Mouse (Mus musculus) hindbrain, embryonic 15.5 days (tissue): Measurements from ENCODE around the gene Myh11. TPM values are rescaled to one million over a fixed set of nuclear protein-coding genes. Genes with fewer than 3 reads are reported as not detected.

ENCODE experiments used
- ATAC-seq: fragments of 200-750 bp; cut with Nextera tagmentation; 2 replicates; pipeline ENCODE4 v1.8.0; 2017; ENCODE audit warnings: low read depth, moderate number of reproducible peaks, moderate TSS enrichment; ENCODE audit not compliant: low FRiP score
- H3K27ac ChIP-seq: fragments of 300-500 bp; sonication (generic); replicated peaks from 2 replicates; pipeline ENCODE4 v1.5.1; 2015; ENCODE audit warnings: mild to moderate bottlenecking, inconsistent platforms
- H3K27me3 ChIP-seq: fragments of 300-500 bp; sonication (generic); 2 replicates; pipeline ENCODE4 v1.6.1; 2015; ENCODE audit warnings: control low read depth, inconsistent platforms
- H3K36me3 ChIP-seq: fragments of 300-500 bp; sonication (generic); 2 replicates; pipeline ENCODE4 v1.6.1; 2015; ENCODE audit warnings: control low read depth, inconsistent platforms
- H3K4me1 ChIP-seq: fragments of 300-500 bp; sonication (generic); replicated peaks from 2 replicates; pipeline ENCODE4 v1.6.1; 2015; ENCODE audit warnings: control low read depth, inconsistent platforms
- H3K4me2 ChIP-seq: fragments of 300-500 bp; sonication (generic); 2 replicates; pipeline ENCODE4 v1.6.1; 2015; ENCODE audit warnings: moderate library complexity, mild to moderate bottlenecking, inconsistent platforms
- H3K4me3 ChIP-seq: fragments of 300-500 bp; sonication (generic); 2 replicates; pipeline ENCODE4 v1.5.1; 2015; ENCODE audit warnings: mild to moderate bottlenecking, inconsistent platforms
- H3K9ac ChIP-seq: fragments of 300-500 bp; sonication (generic); 2 replicates; pipeline ENCODE4 v1.6.1; 2015; ENCODE audit warnings: inconsistent platforms
- H3K9me3 ChIP-seq: fragments of 300-500 bp; sonication (generic); 2 replicates; pipeline ENCODE4 v1.6.1; 2016; ENCODE audit warnings: control low read depth, inconsistent platforms
- WGBS: fragments of 180-500 bp; shearing (Covaris S2); methylation state at CpG from one replicate; pipeline ENCODE4 v1.1.7; 2015; 5-methylcytosine and 5-hydroxymethylcytosine counted together
- polyA plus RNA-seq: library from polyadenylated mRNA; unstranded; fragments of >200 nt; fragmentation: Nextera tagmentation; extraction: Ambion mirVana; gene quantifications from 2 replicates; pipeline ENCODE4 v1.2.1, GENCODE M21; 2015

Myh11 gene
- 0.82 and 0.98 TPM in 2 replicates for polyA plus RNA-seq

DNA sequence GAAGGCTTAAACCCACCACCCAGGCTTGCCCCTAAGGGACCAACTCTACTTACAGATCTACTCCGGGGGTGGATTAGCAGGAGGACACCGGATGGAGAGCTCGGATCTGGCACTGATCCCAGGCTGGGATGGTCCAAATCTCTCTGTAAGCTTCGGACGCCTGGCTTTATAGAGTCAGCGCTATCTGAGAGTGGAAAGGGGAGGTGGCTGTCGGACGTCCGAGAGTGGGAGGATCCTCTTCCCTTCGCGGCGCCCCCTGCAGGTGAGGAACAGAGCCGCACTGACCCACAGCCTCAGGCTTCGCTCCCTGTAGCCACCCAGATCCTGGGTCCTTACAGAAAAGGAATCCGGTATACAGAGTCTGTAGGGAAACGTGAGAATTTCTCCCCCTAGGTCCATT lies at the start of gene Myh11:
TSS of gene Myh11 (minus strand) at position 150 of the 400 bp plus-strand sequence.
- Histone ChIP-seq H3K27me3 (0 out of 2 replicates have a peak, but pooled peaks cover 12% of the 10 kb centered on the region), H3K27ac (no peak within 1 kb of the TSS), H3K4me1 (peaks cover 20% of the 10 kb centered on the region), H3K9ac (peak within 1 kb of the TSS; percentile 21), H3K4me2 (peak within 1 kb of the TSS; percentile 60), H3K9me3 (no peaks in the 10 kb centered on the region), H3K4me3 (peak within 1 kb of the TSS; percentile 31), H3K36me3 (no peaks in the 10 kb centered on the region)
- WGBS = 2% methylated on average over 16 of the region's 16 CpGs
- peak; percentile 47; the same call in 1 of the 2 replicates for ATAC-seq

DNA sequence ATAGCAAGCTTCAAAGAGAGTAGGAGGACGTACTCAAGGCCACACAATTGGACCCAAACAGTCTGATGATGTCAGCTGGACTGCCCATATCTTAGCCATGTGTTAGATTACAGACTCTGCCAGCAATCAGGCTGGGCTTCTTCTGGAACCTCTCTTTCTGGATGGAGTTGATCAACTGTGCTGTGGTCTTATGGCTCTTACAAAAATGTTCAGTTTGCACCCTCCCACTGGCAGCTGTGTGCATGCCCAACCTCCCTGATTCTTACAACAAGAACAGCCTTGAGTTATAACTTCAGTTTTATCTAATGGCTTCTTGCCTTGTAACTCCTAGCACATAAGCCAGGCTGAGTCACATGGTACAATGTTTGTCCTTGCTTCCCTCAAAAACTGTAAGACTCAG lies 37.0 kb upstream of the Myh11 start:
- ATAC-seq = no peak
- Histone ChIP-seq H3K4me2 (no peak overlapping the region), H3K27me3 (0 out of 2 replicates have a peak, but pooled peaks cover 2% of the 10 kb centered on the region), H3K27ac (no peak overlapping the region), H3K9me3 (no peaks in the 10 kb centered on the region), H3K4me1 (no peaks in the 10 kb centered on the region), H3K36me3 (no peaks in the 10 kb centered on the region), H3K4me3 (no peak overlapping the region), H3K9ac (no peak overlapping the region)
- WGBS = 72% methylated on average over 1 of the region's 1 CpGs

DNA sequence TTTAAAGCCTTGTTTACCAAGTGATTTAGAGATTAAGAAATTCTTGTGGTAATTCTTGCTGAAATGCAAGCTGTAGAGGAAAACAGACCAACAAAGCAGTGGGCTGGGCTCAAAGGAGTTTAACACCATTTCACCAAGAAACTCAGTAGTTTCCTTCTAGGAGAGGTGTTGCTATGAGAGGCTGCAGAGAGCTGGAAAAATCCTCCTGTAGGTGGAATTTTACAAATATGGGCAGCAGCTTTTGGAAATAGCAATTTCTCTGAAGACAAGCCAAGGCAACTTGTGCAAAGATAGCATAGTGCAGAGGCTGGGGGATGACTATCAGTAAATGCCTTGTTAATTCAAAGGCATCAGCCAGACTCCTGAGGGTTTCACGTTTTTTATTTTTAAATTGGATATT lies 29.3 kb upstream of the Myh11 start:
- H3K4me1 ChIP-seq = peaks cover 15% of the 10 kb centered on the region
- no peak overlapping the region for H3K9ac ChIP-seq
- H3K4me3 ChIP-seq = no peak overlapping the region
- WGBS = 68% methylated on average over 1 of the region's 1 CpGs
- H3K27ac ChIP-seq = no peak overlapping the region
- no peak overlapping the region for H3K4me2 ChIP-seq
- no peaks in the 10 kb centered on the region for H3K9me3 ChIP-seq
- no peaks in the 10 kb centered on the region for H3K36me3 ChIP-seq
- H3K27me3 ChIP-seq = 0 out of 2 replicates have a peak, but pooled peaks cover 3% of the 10 kb centered on the region
- no peak for ATAC-seq

DNA sequence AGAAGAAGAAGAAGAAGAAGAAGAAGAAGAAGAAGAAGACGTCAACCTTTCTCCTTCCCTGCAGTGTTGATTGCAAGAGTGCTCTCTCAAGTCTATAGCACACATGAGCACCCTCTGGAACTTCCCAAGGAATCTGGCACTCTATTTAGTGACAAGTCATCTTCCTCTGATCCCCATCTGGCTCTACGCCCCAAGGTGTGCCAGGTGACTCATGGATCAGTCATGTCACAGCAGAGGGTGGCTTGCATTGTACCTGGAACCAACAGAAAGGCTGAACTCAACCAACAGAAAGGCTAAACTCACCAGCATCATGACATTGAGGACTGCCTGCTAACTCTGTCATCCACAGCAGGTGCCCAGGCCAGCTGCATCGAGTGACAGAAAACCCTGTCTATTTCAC lies 28.5 kb upstream of the Myh11 start:
- no peak for ATAC-seq
- no peaks in the 10 kb centered on the region for H3K36me3 ChIP-seq
- 0 out of 2 replicates have a peak, but pooled peaks cover 3% of the 10 kb centered on the region for H3K27me3 ChIP-seq
- no peaks in the 10 kb centered on the region for H3K9me3 ChIP-seq
- H3K4me2 ChIP-seq = no peak overlapping the region
- peaks cover 21% of the 10 kb centered on the region for H3K4me1 ChIP-seq
- H3K4me3 ChIP-seq = no peak overlapping the region
- H3K9ac ChIP-seq = no peak overlapping the region
- 92% methylated on average over 3 of the region's 3 CpGs for WGBS
- H3K27ac ChIP-seq = no peak overlapping the region

DNA sequence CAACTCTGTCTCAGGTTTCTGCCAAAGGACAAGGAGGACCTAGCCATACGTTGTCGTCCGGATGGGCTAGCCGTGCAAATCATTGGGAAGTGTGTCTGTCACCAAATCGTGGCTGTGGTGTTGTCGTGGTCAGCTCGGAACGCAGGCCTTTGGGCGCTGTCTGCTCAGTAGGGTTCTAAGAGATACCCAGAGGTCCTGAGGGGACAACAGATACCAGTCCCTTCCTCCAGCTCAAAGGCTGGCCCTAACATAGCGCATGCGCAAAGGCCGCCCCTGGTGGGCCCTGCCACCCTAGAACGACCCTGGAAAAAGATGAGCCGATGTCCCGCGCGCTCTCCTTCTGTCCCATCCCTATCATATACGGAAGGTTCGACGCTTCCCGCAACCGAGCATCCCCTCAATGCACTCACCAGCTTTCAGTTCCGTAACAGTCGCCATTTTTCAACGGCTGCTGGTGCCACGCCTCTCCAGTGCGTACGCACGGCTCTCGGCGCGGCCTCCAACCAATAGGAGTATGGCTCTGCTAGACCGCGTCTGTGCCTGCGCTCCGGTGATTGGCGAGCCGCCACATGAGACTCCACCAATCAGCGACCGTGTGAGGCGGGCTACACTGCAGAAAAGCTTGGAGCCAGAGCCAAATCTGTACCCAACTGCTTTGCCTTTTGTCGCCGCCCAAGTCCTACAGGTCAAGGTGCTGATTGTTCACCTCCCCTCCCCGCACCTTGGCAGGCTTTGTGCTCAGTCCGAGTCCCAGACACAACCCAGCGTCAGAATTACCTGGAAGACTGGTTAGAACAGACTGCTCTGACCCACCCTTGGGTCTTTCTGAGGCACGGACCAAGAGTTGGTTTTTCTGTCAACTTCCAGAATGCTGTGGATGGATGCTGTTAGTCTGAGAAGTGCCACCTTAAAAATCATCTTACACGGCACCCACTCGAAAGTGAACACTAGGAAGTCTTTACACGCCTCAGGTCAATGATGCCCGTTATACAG lies 26.0 kb upstream of the Myh11 start, which contains the start of gene Fopnl:
TSS of gene Fopnl (minus strand) at position 522 of the 993 bp plus-strand sequence.
- Histone ChIP-seq H3K4me3 (peak within 1 kb of the TSS; percentile 74), H3K9ac (peak within 1 kb of the TSS; percentile 88), H3K36me3 (peaks cover 11% of the 10 kb centered on the region), H3K9me3 (no peaks in the 10 kb centered on the region), H3K27ac (peak within 1 kb of the TSS; percentile 94), H3K4me2 (peak within 1 kb of the TSS; percentile 69), H3K4me1 (peaks cover 24% of the 10 kb centered on the region), H3K27me3 (0 out of 2 replicates have a peak, but pooled peaks cover 3% of the 10 kb centered on the region)
- ATAC-seq = peak; percentile 100
- WGBS = 4% methylated on average over 51 of the region's 51 CpGs

DNA sequence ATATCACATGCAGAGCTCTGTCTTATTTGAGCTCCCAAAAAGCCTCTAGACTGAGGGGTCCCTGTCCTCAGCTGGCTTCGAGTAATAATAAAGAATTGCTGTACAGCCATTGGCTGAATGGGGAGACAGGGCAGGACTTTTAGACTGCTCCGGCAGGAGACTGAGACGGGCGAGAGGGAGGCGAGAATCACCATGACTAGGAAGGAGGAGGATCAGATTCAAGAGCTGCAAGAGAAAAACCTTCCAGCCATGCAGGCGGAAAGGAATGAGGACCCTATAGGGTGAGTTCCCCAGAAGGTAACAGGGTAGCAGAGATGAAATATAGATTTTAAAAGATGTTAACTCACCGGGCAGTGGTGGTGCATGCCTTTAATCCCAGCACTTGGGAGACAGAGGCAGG lies 21.7 kb upstream of the Myh11 start:
- H3K4me3 ChIP-seq = no peak overlapping the region
- peaks cover 22% of the 10 kb centered on the region for H3K4me1 ChIP-seq
- H3K36me3 ChIP-seq = peaks cover 34% of the 10 kb centered on the region
- 89% methylated on average over 7 of the region's 7 CpGs for WGBS
- ATAC-seq = no peak
- no peak overlapping the region for H3K27ac ChIP-seq
- no peaks in the 10 kb centered on the region for H3K27me3 ChIP-seq
- no peak overlapping the region for H3K9ac ChIP-seq
- no peaks in the 10 kb centered on the region for H3K9me3 ChIP-seq
- H3K4me2 ChIP-seq = no peak overlapping the region

DNA sequence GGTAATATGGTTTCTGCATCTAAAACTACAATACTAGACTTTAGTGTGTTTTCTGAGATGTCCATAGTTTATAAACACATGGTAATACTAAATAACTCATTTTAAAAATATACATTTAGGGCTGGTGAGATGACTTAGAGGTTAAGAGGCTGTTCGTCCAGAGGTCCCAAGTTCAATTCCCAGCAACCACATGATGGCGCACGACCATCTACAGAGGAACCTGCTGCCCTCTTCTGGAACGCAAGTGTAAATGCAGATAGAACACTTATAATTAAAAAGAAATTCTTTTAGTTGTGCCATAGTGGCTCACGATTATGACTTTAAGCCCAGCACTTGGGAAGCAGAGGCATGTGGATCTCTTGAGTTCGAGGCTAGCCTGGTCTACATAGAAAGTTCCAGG lies 20.2 kb upstream of the Myh11 start:
- no peak for ATAC-seq
- Histone ChIP-seq H3K27ac (no peak overlapping the region), H3K4me2 (no peak overlapping the region), H3K4me3 (no peak overlapping the region), H3K9me3 (no peaks in the 10 kb centered on the region), H3K4me1 (peaks cover 18% of the 10 kb centered on the region), H3K9ac (no peak overlapping the region), H3K36me3 (peaks cover 38% of the 10 kb centered on the region), H3K27me3 (no peaks in the 10 kb centered on the region)
- WGBS = 52% methylated on average over 6 of the region's 6 CpGs

DNA sequence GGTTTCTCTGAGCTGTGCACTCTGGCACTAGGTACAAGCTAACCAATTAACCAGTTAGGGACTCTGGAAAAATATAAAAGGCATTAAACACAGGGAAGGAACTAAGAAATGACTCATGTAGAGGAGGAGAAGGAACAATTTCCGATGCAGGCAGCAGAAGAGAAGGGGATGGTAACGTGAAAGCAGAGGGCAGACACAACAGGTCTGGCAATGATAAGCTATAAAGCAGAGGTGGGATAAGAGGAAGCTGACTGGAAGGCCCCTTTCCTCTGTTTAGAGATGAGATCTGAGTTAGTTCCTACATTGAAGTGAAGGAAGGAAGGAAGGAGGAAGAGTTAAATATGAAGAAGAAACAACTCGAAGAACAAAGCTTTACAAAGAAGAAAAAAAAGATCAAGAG lies 18.7 kb upstream of the Myh11 start:
- Histone ChIP-seq H3K36me3 (peaks cover 41% of the 10 kb centered on the region), H3K27ac (no peak overlapping the region), H3K9me3 (no peaks in the 10 kb centered on the region), H3K4me2 (no peak overlapping the region), H3K27me3 (no peaks in the 10 kb centered on the region), H3K4me1 (peaks cover 4% of the 10 kb centered on the region; the same call in 1 of the 2 replicates), H3K4me3 (no peak overlapping the region), H3K9ac (no peak overlapping the region)
- WGBS = 83% methylated on average over 3 of the region's 3 CpGs
- no peak for ATAC-seq

DNA sequence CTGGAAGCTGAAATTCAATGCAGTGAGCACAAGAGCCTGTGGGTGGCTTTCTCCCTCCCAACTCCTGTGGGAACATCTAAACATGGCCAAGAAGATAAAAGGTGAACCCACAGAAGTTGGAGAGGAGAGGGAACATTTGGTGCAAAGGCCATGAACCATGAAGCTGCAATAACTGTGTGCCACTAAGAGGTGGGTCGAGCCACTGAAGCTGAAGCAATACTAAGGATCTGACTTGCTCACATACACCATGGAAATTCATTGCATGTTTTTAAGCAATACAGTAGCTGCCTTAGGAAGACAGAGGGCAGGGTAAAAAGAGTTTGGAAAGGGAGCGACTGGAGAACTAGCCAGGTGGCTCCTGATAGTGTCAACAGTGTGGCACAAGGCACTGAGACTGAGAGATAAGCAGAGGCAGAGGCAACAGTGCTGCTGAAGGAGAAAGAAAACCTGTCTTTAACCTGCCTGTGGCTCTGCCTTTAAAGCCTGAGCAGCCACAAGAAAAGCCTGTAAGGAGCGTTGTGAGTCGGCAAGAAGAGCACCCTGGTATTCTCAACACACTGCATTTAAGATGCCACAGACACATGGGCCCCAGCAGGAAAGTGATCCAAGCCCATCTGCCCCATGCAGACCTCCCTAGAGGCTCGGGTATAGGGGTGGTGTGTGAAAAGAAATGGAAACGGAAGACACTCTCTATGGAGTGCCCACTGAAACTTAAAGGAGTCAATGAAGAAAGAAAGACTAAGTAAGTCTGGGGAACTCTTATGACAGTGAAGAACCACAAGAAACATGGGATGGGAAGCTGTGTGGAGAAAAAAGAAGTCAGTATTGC lies 17.3 kb upstream of the Myh11 start:
- Histone ChIP-seq H3K4me1 (no peaks in the 10 kb centered on the region), H3K9ac (no peak overlapping the region), H3K4me3 (no peak overlapping the region), H3K36me3 (peaks cover 44% of the 10 kb centered on the region), H3K27me3 (no peaks in the 10 kb centered on the region), H3K9me3 (no peaks in the 10 kb centered on the region), H3K27ac (no peak overlapping the region), H3K4me2 (no peak overlapping the region)
- WGBS = 86% methylated on average over 6 of the region's 6 CpGs
- no peak for ATAC-seq

DNA sequence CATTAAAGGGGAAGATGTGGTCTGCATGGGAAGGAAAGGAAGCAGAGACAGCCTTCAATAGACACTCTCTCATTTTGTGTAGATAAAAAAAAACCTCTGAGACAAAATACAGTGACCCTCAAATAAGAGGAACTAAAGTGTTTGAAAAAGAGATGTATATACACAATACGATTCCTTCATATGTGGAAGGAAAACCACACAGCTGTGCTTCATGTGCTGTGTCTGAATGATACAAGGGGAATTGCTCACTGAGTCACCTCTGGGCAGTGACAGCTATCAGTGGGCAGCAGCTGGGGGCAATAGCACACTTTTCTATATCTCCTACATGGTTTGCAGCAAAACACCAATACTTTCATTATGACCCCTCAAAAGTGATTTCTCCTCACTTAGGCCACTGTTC lies 16.2 kb upstream of the Myh11 start:
- H3K9me3 ChIP-seq = no peaks in the 10 kb centered on the region
- H3K4me3 ChIP-seq = no peak overlapping the region
- ATAC-seq = no peak
- H3K27ac ChIP-seq = no peak overlapping the region
- H3K9ac ChIP-seq = no peak overlapping the region
- H3K36me3 ChIP-seq = peaks cover 35% of the 10 kb centered on the region
- H3K4me1 ChIP-seq = no peaks in the 10 kb centered on the region
- no peaks in the 10 kb centered on the region for H3K27me3 ChIP-seq
- 97% methylated on average over 1 of the region's 1 CpGs for WGBS
- H3K4me2 ChIP-seq = no peak overlapping the region

DNA sequence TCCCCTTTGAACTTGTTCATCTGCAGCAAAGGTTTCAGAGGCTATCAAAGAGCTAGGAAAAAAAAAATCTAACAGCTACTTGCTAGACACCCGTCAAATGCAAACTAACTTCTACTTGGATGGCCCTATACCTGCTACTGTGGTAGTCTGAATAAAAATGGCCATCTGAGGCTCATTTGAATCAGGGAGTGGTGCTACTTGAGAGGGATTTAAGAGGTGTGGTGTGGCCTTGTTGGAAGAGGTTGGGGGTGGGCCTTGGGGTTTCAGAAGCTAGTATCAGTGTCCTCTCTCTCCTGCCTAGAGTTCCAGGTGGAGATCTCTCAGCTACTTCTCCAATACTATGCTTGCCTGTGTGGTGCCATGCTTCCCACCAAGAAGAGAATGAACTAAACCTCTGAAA lies 15.3 kb upstream of the Myh11 start:
- 100% methylated on average over 1 of the region's 1 CpGs for WGBS
- Histone ChIP-seq H3K9me3 (no peaks in the 10 kb centered on the region), H3K36me3 (peaks cover 35% of the 10 kb centered on the region), H3K4me2 (no peak overlapping the region), H3K27ac (no peak overlapping the region), H3K27me3 (no peaks in the 10 kb centered on the region), H3K4me3 (no peak overlapping the region), H3K9ac (no peak overlapping the region), H3K4me1 (no peaks in the 10 kb centered on the region)
- no peak for ATAC-seq

DNA sequence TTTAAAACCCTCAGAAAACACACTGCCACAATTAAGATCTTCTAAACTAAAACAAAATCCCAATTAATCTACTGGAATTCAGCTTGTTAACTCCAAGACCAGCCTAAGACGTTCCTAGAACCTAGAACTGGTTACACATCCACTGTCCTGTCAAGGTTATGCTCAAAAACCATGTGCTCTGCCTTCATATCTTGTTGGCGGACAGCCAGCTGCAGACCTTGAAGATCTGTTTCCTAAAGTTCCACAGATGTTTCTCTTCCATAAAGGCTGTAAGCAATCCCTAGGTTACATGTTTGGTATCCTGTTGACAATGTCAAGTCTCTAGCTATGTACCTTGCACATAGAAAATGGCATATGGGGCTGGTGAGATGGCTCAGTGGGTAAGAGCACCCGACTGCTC lies 13.6 kb upstream of the Myh11 start:
- 92% methylated on average over 3 of the region's 3 CpGs for WGBS
- Histone ChIP-seq H3K9ac (no peak overlapping the region), H3K27ac (no peak overlapping the region), H3K4me2 (no peak overlapping the region), H3K4me1 (no peaks in the 10 kb centered on the region), H3K9me3 (no peaks in the 10 kb centered on the region), H3K27me3 (no peaks in the 10 kb centered on the region), H3K36me3 (peaks cover 31% of the 10 kb centered on the region), H3K4me3 (no peak overlapping the region)
- no peak for ATAC-seq
